Mouse (Mus musculus): ENCODE data around the gene Aff3. TPM values are rescaled to one million over a fixed set of nuclear protein-coding genes. Genes with fewer than 3 reads are reported as not detected.

Gene Aff3
- polyA plus RNA-seq, 1 experiment from 2014 or later, result 1.9 TPM

DNA sequence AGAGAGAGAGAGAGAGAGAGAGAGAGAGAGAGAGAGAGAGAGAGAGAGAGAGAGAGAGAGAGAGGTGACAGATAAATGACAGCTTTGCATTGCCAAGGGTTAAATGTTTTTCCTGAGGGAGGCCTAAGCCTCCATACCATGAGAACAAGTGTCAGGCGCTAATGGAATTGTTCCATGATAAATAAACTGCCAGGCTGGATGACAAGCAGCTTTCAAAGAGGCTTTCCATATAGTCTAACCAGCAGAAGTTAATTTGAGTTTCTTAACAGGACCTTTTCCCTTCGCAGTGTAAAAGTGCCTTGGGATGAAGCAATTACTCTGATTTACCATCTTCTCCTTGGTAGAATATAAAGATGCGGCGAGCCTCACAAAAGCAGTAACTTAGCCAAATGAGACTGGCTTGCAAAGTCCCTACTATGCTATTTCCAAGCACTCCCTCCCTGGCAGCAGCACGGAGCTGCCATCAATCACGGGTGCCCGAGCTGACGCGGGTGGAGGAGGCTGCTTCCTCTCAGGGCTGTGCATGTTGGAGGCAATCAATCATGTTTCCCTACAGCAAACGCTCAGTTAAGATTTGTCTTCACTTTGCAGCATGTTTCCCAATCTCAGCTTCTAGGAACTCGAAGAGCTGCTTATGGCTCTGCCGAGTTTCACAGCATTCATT lies 119.3 kb downstream of the Aff3 start:
- Histone ChIP-seq H3K27me3 (ENCODE audit: control insufficient read depth, insufficient read depth, low read length) (no peaks in the 10 kb centered on the region), H3K9me3 (ENCODE audit: control insufficient read depth, low read length) (no peaks in the 10 kb centered on the region), H3K9ac (ENCODE audit: low read length) (no peak overlapping the region), H3K4me2 (replicated peaks; ENCODE audit: low read depth) (peak overlapping the region; percentile 20; the same call in 1 of the 2 replicates), H3K36me3 (ENCODE audit: control insufficient read depth, insufficient read depth, low read length) (no peaks in the 10 kb centered on the region), H3K27ac (replicated peaks) (no peak overlapping the region), H3K4me1 (replicated peaks; ENCODE audit: control insufficient read depth, insufficient read depth) (0 out of 2 replicates have a peak, but pooled peaks cover 2% of the 10 kb centered on the region), H3K4me3 (ENCODE audit: low read depth, low read length) (no peak overlapping the region)
- 10% methylated on average over 12 of the region's 12 CpGs for WGBS
- ATAC-seq (ENCODE audit: low FRiP score, low TSS enrichment) (no peak), DNase-seq (ENCODE audit: low spot score) (no peak)
- TF ChIP-seq CTCF (IDR thresholded peaks at IDR 0.05; ENCODE audit: low read depth) (no peak), EP300 (optimal IDR thresholded peaks at IDR 0.05) (no peak)

DNA sequence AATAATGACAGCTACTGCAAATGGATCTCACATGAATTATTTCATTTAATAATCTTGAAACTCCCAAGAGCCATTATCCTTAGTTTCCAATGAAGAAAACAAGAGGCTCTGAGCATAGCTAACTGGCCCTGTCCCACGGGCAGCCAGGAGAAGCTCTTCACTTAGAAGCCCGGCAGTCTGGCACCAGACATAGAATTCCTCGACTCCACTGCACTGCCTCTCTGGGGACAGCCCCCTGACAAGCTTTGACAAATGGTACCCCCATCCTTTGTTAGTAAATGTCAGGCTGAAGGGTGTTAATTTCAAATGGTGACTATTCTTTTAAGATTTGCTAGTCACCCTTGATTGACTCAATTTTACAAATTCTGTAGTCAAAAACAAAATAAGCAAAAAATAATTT lies 120.3 kb downstream of the Aff3 start:
- Histone ChIP-seq H3K36me3 (ENCODE audit: control insufficient read depth, insufficient read depth, low read length) (no peaks in the 10 kb centered on the region), H3K4me1 (replicated peaks; ENCODE audit: control insufficient read depth, insufficient read depth) (0 out of 2 replicates have a peak, but pooled peaks cover 2% of the 10 kb centered on the region), H3K4me2 (replicated peaks; ENCODE audit: low read depth) (no peak overlapping the region), H3K27ac (replicated peaks) (no peak overlapping the region), H3K27me3 (ENCODE audit: control insufficient read depth, insufficient read depth, low read length) (no peaks in the 10 kb centered on the region), H3K4me3 (ENCODE audit: low read depth, low read length) (no peak overlapping the region), H3K9ac (ENCODE audit: low read length) (no peak overlapping the region), H3K9me3 (ENCODE audit: control insufficient read depth, low read length) (no peaks in the 10 kb centered on the region)
- no peak for TF ChIP-seq CTCF (IDR thresholded peaks at IDR 0.05; ENCODE audit: low read depth)
- TF ChIP-seq EP300 (optimal IDR thresholded peaks at IDR 0.05), result no peak
- DNase-seq (ENCODE audit: low spot score) (no peak), ATAC-seq (ENCODE audit: low FRiP score, low TSS enrichment) (no peak)
- WGBS, result 39% methylated on average over 3 of the region's 3 CpGs

DNA sequence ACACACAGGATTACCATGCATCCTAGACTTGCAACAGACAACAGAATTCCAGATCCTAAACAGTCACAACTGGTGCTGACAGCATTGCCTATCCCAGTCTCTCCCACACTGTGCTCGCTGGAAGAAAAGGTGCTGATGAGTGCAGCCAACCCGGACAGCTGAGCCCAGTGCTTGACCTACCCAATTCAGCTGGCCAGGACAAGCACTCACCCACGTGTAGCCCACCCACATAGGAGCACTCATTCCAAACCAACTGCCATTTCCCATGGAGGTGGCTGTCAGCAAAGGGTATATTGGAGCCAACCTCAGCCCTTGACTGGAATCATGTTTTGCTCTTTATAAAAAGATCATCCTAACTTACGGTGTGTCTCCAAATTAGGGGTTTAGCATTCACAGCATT lies 123.2 kb downstream of the Aff3 start:
- DNase-seq (ENCODE audit: low spot score), result no peak
- Histone ChIP-seq H3K4me2 (replicated peaks; ENCODE audit: low read depth) (no peak overlapping the region), H3K27me3 (ENCODE audit: control insufficient read depth, insufficient read depth, low read length) (no peaks in the 10 kb centered on the region), H3K9ac (ENCODE audit: low read length) (no peak overlapping the region), H3K27ac (replicated peaks) (no peak overlapping the region), H3K4me3 (ENCODE audit: low read depth, low read length) (no peak overlapping the region), H3K36me3 (ENCODE audit: control insufficient read depth, insufficient read depth, low read length) (no peaks in the 10 kb centered on the region), H3K9me3 (ENCODE audit: control insufficient read depth, low read length) (no peaks in the 10 kb centered on the region), H3K4me1 (replicated peaks; ENCODE audit: control insufficient read depth, insufficient read depth) (0 out of 2 replicates have a peak, but pooled peaks cover 2% of the 10 kb centered on the region)
- 74% methylated on average over 4 of the region's 4 CpGs for WGBS
- no peak for ATAC-seq (ENCODE audit: low FRiP score, low TSS enrichment)
- TF ChIP-seq EP300 (optimal IDR thresholded peaks at IDR 0.05) (no peak), CTCF (IDR thresholded peaks at IDR 0.05; ENCODE audit: low read depth) (no peak)

- no peak overlapping the region for H3K27ac ChIP-seq (replicated peaks)
- H3K4me2 ChIP-seq (replicated peaks; ENCODE audit: low read depth), result no peak overlapping the region
- H3K4me1 ChIP-seq (replicated peaks; ENCODE audit: control insufficient read depth, insufficient read depth), result no peaks in the 10 kb centered on the region
- TF ChIP-seq EP300 (optimal IDR thresholded peaks at IDR 0.05), result no peak
- no peak for TF ChIP-seq CTCF (IDR thresholded peaks at IDR 0.05; ENCODE audit: low read depth)
- ATAC-seq (ENCODE audit: low FRiP score, low TSS enrichment) (no peak), DNase-seq (ENCODE audit: low spot score) (no peak)
- 61% methylated on average over 16 of the region's 16 CpGs for WGBS
- H3K27me3 ChIP-seq (ENCODE audit: control insufficient read depth, insufficient read depth, low read length), result no peaks in the 10 kb centered on the region
- H3K36me3 ChIP-seq (ENCODE audit: control insufficient read depth, insufficient read depth, low read length), result no peaks in the 10 kb centered on the region
- H3K9me3 ChIP-seq (ENCODE audit: control insufficient read depth, low read length), result no peaks in the 10 kb centered on the region
- no peak overlapping the region for H3K9ac ChIP-seq (ENCODE audit: low read length)
- no peak overlapping the region for H3K4me3 ChIP-seq (ENCODE audit: low read depth, low read length)
These were observed 127.7 kb downstream of the Aff3 start for GRCm38 (mm10) chr1:38536929-38537540.

GRCm38 (mm10) chr1:38532581-38532980 lies 132.2 kb downstream of the Aff3 start:
- Histone ChIP-seq H3K4me3 (ENCODE audit: low read depth, low read length) (no peak overlapping the region), H3K4me2 (replicated peaks; ENCODE audit: low read depth) (no peak overlapping the region), H3K9me3 (ENCODE audit: control insufficient read depth, low read length) (no peaks in the 10 kb centered on the region), H3K9ac (ENCODE audit: low read length) (no peak overlapping the region), H3K4me1 (replicated peaks; ENCODE audit: control insufficient read depth, insufficient read depth) (no peaks in the 10 kb centered on the region), H3K27me3 (ENCODE audit: control insufficient read depth, insufficient read depth, low read length) (no peaks in the 10 kb centered on the region), H3K27ac (replicated peaks) (no peak overlapping the region), H3K36me3 (ENCODE audit: control insufficient read depth, insufficient read depth, low read length) (no peaks in the 10 kb centered on the region)
- 92% methylated on average over 7 of the region's 7 CpGs for WGBS
- ATAC-seq (ENCODE audit: low FRiP score, low TSS enrichment) (no peak), DNase-seq (ENCODE audit: low spot score) (no peak)
- TF ChIP-seq CTCF (IDR thresholded peaks at IDR 0.05; ENCODE audit: low read depth) (no peak), EP300 (optimal IDR thresholded peaks at IDR 0.05) (no peak)

DNA sequence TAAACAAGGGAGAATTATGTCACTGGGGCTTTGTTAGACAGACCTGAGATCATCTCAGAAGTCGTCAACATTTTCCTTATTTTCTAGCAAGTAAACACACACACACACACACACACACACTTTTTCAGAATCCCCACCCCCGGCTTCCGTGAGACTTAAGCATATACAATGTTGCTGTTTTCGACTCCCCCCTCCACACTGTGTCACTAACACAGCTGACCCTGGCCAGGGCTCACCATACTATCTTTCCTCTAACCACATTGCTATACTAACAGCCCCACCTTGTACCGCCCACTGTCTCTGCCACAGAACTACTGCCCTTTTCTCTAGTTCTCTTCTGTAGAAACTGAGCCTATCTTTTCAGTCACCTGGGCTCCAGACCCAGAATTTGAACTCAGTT lies 136.1 kb downstream of the Aff3 start:
- 75% methylated on average over 5 of the region's 5 CpGs for WGBS
- ATAC-seq (ENCODE audit: low FRiP score, low TSS enrichment) (no peak), DNase-seq (ENCODE audit: low spot score) (no peak)
- TF ChIP-seq CTCF (IDR thresholded peaks at IDR 0.05; ENCODE audit: low read depth), result no peak
- TF ChIP-seq EP300 (optimal IDR thresholded peaks at IDR 0.05), result no peak
- Histone ChIP-seq H3K27ac (replicated peaks) (no peak overlapping the region), H3K27me3 (ENCODE audit: control insufficient read depth, insufficient read depth, low read length) (no peaks in the 10 kb centered on the region), H3K4me3 (ENCODE audit: low read depth, low read length) (no peak overlapping the region), H3K36me3 (ENCODE audit: control insufficient read depth, insufficient read depth, low read length) (no peaks in the 10 kb centered on the region), H3K4me2 (replicated peaks; ENCODE audit: low read depth) (no peak overlapping the region), H3K9ac (ENCODE audit: low read length) (no peak overlapping the region), H3K4me1 (replicated peaks; ENCODE audit: control insufficient read depth, insufficient read depth) (no peaks in the 10 kb centered on the region), H3K9me3 (ENCODE audit: control insufficient read depth, low read length) (no peaks in the 10 kb centered on the region)

All from stomach, postnatal 0 days (tissue).